Mouse (Mus musculus) lung, postnatal 4 days (tissue): ENCODE measurements around the gene Tbc1d22a.

Experiments
- DNase-seq, 2 experiments: peaks; one replicate each; pipeline ENCODE4 v3.0.0; 2021

The Tbc1d22a gene

GRCm38 (mm10) chr15:86471136-86471535, 256.9 kb downstream of the Tbc1d22a start:
- no peak for DNase-seq

GRCm38 (mm10) chr15:86473473-86473872, 259.2 kb downstream of the Tbc1d22a start:
- no peak for DNase-seq

GRCm38 (mm10) chr15:86474951-86475350, 260.7 kb downstream of the Tbc1d22a start:
- no peak for DNase-seq

GRCm38 (mm10) chr15:86476483-86476882, 262.2 kb downstream of the Tbc1d22a start:
- peak in 1 of 2 experiments; percentile 17 for DNase-seq

GRCm38 (mm10) chr15:86477032-86477431, 262.8 kb downstream of the Tbc1d22a start:
- no peak for DNase-seq

- peak in 1 of 2 experiments; percentile 8 for DNase-seq
Measured at GRCm38 (mm10) chr15:86477471-86477992, 263.3 kb downstream of the Tbc1d22a start.

GRCm38 (mm10) chr15:86478685-86479502, 264.6 kb downstream of the Tbc1d22a start:
- DNase-seq = peak in 1 of 2 experiments; percentile 20

- DNase-seq = peak; percentile 20 to 57
Measured at GRCm38 (mm10) chr15:86482362-86482761, 268.1 kb downstream of the Tbc1d22a start.

- DNase-seq = peak in 1 of 2 experiments; percentile 18
Measured at GRCm38 (mm10) chr15:86485815-86486214, 271.6 kb downstream of the Tbc1d22a start.

GRCm38 (mm10) chr15:86487359-86487758, 273.1 kb downstream of the Tbc1d22a start:
- DNase-seq = peak in 1 of 2 experiments; percentile 12

GRCm38 (mm10) chr15:86491434-86492099, 277.3 kb downstream of the Tbc1d22a start:
- DNase-seq = peak in 1 of 2 experiments; percentile 36

GRCm38 (mm10) chr15:86492636-86493035, 278.4 kb downstream of the Tbc1d22a start:
- peak in 1 of 2 experiments; percentile 31 for DNase-seq

- DNase-seq = no peak
Measured at GRCm38 (mm10) chr15:86496209-86496608, 281.9 kb downstream of the Tbc1d22a start.

GRCm38 (mm10) chr15:86496646-86497045, 282.4 kb downstream of the Tbc1d22a start:
- DNase-seq = no peak

- DNase-seq = no peak
Measured at GRCm38 (mm10) chr15:86500536-86500935, 286.3 kb downstream of the Tbc1d22a start.

- DNase-seq = no peak
Measured at GRCm38 (mm10) chr15:86503413-86503812, 289.2 kb downstream of the Tbc1d22a start.

GRCm38 (mm10) chr15:86506666-86507065, 292.4 kb downstream of the Tbc1d22a start:
- DNase-seq = no peak

GRCm38 (mm10) chr15:86507546-86507945, 293.3 kb downstream of the Tbc1d22a start:
- no peak for DNase-seq

GRCm38 (mm10) chr15:86508406-86509176, 294.3 kb downstream of the Tbc1d22a start:
- DNase-seq = no peak

GRCm38 (mm10) chr15:86509601-86510000, 295.3 kb downstream of the Tbc1d22a start:
- no peak for DNase-seq

- DNase-seq = no peak
Measured at GRCm38 (mm10) chr15:86511181-86511580, 296.9 kb downstream of the Tbc1d22a start.

- no peak for DNase-seq
Measured at GRCm38 (mm10) chr15:86513336-86513735, 299.1 kb downstream of the Tbc1d22a start.

GRCm38 (mm10) chr15:86520201-86520600, 305.9 kb downstream of the Tbc1d22a start:
- no peak for DNase-seq
